Mouse (Mus musculus) neural tube, embryonic 10.5 days (tissue): ENCODE results near the gene Cdiptos.

Experiments used
- DNase-seq: peaks from one replicate; pipeline ENCODE4 v3.0.0-alpha.2; 2017; ENCODE audit warnings: low spot score; ENCODE audit errors: extremely low spot score

The Cdiptos gene

DNA sequence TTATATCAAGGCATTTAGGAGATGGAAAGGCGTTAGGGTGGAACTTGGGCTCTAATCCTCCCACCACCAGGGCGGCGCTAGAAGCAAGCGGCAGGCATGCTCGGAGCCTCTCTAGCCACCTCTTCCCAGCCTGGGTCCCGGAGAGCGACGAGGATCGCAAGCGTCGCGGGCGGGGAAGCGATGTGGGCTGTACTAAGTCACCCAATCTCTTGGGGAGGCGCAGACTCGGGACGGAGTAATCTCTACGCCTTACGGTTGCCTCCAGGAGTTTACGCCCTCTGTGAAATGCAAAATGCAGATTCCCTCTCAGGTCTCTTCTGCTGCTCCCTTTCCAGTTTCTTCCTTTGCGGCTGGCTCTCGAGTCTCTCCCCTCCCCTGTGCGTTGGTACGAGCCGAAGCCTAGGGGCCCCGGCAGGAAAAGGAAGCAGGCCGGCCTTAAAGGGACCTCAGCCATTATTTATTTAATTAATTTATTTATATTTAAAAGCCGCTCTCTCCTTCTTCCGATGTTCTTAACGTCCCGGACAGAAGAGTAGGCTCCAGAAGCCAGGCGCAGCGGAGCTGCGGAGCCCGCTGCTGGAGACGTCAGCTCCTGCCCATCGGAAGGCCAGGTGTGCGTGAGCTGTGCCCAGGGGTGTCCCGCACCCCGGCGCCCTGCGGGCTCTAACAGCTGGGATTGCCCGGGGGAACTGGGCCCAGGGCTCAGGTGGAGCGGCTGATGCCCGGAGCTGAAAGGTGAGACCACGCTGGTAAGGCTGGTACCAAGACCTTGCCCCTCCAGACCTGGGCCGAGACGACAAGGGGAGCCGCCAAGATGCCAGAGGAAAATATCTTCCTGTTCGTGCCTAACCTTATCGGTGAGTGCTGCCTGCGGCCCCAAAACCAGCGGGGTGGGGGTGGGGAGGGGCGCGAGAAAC is at the start of gene Cdiptos:
Gene Cdiptos, minus strand, starts transcription at position 149 of the 917 bp plus-strand sequence.
- DNase-seq, result peak; percentile 98

DNA sequence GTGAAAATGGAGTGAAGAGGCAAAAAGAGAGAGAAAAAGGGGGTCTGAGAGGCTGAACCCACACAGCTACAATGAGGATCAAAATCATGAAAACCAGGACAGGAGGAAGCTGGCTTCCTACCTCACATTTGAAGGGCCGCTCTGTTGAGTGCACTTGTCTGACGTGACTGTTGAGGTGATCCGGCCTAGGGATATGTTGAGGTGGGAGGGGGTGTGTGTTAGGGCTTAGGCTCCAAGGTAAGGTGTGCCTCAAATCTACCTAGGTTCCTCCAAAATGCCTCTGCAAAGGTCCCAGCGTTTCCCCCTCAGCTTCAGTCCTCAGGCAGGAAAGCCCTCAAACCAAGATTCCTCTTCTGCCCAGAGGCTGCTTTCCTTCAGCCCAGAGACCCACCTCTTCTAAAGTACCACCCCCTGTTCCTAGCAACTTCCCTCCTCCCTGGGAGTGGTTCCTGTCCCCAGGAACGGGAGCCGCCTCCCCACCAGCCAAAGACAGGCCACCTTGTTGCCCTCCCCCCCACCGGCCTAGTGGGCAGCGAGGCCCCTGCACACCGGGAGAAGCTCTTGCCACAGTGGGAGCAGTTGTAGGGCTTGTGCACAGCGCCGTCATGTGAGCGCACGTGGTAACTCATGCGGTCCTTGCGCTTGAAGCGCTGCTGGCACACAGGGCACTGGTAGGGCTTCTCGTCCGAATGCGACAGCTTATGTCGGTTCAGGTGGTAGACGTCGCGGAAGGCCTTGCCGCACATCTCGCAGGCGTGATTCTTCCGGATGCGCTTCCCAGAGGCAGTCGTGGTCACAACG is 49.1 kb upstream of the Cdiptos start:
- DNase-seq, result peak; percentile 78

DNA sequence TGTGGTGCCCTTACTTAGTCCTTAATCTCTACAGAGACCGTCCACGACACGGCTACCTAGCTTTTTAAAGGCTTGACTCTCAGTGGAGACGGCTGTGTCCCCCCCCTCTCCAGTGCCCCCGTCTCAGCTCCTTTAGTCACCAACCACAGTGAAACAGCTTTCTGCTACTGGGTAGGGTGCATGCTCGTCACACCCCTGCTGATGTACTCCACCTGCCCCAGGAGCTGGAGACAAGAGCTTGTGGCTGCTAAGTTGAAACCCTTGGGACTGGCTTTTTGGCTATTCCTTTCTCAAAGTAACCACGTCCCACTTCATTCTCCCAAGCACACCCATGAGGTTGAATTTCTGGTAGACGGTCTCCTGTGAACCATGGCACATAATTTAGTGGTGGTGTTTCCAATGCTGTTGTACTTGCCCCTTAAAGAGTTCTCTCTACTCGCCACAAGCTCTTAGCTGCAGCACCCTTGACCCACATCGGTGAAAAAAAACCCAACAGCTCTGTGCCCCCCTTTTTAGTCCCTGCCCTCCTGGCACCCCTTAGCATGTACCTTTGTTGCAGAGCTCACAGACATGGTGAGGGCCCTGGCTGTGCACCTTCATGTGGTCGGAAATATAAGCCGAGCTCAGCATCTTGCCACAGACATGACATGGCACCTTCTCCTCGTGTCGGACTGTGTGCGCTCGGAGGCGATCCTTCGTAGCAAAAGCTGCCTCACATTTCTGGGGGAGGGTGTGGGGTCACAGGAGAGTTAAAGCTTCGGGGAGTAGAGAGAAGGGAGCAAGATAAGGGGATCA is 48.2 kb upstream of the Cdiptos start:
- DNase-seq, result peak; percentile 21

GRCm38 (mm10) chr7:127023272-127023691 is 47.4 kb upstream of the Cdiptos start:
- peak; percentile 17 for DNase-seq

DNA sequence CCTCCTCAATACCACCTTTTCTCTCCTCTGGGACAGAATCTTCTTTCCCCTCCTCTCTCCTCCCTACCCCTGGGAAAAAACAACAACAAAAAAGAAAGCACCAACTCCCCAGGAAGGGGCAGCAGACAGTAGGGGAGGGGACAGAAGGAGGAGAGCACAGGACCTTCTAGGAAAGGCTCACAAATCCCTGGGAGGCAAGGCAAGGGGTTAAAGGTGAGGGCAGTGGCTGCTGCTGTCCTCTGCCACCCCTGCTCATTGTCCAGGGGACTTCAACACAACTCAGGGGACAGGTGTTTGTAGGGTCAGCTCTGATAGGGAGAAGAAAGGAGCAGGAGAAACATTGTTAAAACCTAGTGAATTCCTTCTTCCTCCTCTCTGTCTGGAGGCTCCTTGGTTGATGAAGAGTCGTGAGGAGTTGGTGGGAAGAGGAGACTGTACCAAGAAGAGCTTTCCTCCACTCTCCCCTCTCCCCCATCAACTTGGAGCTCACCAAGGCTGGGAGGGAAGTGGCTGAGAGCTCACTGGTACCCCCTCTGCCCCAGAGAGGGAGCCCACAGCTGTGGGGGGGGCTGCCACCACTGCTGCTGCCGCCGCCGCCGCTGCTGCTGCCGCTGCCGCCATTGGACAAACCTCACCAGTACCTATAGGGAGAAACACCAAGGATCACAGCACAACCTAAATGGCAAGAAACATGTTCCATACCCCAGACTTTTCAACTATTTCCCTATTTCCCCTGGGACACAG is 46.8 kb upstream of the Cdiptos start:
- no peak for DNase-seq

GRCm38 (mm10) chr7:127021563-127022527 is 45.9 kb upstream of the Cdiptos start:
- peak; percentile 43 for DNase-seq

GRCm38 (mm10) chr7:127020901-127021562 is 45.1 kb upstream of the Cdiptos start, which contains the start of the genes Gm42742 and Prrt2:
Gm42742 (minus strand) TSS chr7:127021097.
Prrt2 (minus strand) TSS chr7:127021211.
- peak; percentile 66 for DNase-seq

DNA sequence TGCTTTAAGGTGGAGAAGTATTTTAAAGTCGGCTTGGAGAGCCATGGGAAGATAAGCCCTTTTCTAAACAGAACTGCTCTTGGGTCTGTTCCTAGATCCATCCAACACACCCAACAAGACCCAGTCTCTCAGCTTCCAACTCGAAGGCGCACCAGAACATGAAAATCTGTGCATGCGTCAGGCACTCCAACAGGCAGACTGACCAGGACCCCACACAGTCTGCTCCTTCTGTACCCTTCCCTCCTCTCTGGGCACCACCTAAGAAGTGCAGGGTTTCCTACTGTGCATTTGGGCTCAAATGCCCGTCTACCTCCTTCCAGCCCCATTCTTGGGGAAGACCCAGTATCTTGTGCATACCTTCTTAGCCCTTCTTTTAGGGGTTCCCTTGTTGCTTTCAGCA is 44.6 kb upstream of the Cdiptos start:
- DNase-seq, result peak; percentile 14

GRCm38 (mm10) chr7:127020031-127020430 is 44.1 kb upstream of the Cdiptos start:
- DNase-seq, result no peak

DNA sequence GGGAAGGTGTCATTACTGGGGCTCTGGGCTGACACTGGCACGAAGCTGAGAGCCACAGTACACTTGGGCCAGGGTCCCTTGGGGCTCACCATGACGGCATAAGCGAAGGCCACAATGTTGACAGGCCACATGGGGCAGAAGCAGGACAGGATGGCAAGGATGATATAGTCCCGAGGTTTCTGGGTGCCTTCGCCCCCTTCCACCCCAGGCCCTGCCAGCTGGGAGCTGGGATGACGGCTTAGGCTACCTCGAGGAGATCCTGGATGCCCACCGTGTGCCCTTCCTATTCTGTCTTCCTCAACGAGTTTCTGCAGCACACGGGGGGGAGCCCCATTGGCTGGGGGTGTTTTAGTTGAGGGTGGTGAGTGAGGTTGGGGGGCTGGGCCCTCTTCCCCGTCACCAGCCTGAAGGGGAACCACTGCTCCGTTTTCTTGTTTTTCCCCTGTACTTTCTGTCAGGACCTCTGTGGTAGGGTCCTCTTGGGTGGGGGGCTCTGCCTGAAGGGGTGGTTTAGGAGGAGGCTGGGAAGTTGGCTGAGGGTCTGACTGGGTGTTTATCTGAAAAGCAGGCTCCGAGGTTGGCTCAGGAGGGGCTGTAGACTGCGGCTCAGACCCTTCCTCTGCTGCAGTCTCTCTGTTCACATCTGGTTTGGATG is 43.5 kb upstream of the Cdiptos start:
- DNase-seq, result no peak

DNA sequence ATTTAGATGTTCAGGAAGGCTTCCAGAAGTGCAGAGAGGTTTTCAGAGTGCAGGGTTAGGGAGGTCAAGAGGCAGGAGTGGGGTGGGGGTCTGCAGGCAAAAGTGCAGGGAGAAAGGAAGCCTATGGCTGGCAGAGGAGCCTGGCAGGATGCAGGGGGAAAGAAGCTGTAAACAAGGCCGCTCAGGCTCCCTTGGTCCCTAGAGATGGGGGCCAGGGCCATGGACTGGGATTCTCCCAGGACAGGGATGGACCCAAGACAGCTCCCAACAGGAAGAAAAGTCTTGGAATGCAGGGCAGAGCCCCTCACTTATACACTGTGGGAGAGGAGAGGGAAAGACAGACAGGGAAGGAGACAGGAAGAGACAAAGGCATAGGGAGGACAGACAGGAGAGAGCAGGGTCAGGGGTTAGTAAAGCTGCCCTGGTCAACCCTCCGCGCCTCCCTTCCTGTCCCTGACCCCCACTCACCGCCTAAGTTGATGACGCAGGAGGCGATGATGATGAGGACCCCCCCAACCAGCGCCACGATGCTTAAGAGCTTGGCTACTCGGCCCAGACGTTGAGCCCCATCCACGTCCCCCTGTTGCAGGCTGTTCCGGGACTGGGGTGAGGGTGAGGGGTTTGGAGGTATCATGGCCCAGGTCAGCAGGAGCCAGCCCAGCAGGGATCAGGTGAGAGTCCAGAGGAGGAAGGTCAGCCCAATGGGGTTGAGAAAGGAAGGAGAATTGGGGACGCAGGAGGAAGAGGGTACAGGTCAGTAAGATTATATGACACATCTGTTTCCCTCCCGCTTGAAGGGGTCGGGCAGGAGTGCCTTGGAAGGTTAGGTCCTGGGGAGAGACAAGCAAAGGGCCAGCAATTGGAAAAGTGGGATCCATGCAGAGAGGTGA is 42.8 kb upstream of the Cdiptos start:
- DNase-seq, result no peak

DNA sequence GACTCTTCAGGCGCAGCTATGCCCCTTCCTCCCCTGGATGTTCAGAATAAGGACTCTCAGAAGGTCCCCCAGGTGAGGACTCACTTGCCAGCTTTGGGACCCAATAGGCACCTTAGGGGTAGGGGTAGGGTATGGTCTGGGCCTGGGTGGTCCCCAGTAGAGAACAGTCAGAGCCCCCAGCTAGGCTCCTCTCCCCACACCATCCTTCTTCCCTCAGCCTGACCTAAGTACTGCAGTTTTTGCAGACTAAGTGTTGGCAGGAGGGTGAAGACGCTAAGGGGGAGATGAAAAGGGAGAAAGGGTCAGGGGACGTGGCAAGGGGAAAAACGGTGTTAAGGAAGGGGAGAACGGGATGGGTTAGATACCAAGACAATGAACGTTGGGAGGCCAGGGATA is 42.0 kb upstream of the Cdiptos start:
- DNase-seq, result peak; percentile 15

DNA sequence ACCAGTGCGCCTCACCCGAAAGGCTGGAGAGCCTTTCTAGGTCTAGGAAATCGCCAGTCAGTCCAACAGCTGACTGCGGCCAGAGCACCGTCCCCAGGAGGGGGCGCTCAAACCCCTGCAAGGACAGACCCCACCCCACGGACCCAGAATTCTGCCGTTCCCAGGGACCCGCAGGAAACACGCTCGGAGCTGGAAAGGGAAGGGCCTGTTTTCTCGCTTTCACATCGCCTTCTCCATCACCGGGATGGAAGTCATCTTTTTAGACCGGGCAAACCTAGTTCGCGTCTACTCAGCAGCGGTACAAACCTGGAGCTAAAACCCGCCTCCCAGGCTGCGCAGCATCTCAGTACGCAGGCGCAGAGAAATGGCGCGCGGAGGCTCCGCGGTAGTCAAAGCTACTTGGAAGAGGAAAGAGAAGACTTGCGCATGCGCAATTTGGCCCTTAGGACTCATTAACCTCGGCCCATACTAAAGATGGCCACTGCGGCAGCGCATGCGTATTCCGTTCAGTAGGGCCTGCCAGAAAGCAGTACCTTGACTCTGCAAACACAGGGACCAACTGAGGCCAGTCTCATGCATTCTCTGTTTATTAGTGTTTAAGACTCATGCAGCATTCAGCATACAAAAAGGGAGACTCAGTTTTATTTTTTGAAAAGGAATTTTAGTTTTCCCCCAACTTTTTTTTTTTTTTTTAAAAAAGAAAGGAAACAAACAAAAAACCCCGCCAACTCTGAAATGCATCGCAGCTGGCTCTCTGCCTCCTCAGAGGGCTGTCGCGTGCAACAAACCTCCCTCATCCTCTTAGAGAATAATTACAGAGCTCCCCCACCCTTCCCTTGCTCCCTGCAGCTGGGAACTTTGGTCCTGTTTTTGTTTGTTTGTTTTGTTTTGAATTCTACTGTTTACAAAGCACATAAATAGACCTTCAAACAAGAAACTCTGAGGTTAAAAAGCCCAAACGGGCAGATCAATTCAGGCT is 41.4 kb upstream of the Cdiptos start, which contains the start of gene Pagr1a:
Gene Pagr1a, minus strand, starts transcription at position 382 of the 979 bp plus-strand sequence.
- DNase-seq, result peak; percentile 98

DNA sequence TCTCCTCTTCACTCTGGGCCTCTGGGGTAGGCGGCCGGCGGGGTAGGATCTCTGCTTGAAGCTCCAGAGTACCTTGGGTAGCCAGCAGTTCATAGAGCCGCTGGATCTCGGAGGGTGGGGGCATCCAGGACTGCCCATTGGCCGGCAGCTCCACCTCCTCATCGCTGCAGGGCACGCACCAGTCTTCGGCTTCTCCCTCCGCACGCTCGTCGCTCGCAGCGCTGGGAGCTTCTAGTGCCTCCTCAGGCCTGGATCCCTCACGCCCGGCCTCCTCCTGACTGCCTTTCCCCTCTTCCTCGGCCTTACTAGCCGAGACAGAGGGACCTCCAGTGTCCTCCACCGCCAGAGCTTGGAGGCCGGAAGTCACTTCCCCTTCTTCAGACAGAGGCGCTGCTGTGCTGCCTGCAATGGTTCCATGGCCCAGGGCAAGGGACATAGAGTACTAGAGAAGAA is 40.6 kb upstream of the Cdiptos start:
- DNase-seq, result no peak

DNA sequence TGATC is 40.4 kb upstream of the Cdiptos start, which contains the start of gene Pagr1b:
Gene Pagr1b, minus strand, starts transcription at position 4 of the 5 bp plus-strand sequence.
- no peak for DNase-seq

DNA sequence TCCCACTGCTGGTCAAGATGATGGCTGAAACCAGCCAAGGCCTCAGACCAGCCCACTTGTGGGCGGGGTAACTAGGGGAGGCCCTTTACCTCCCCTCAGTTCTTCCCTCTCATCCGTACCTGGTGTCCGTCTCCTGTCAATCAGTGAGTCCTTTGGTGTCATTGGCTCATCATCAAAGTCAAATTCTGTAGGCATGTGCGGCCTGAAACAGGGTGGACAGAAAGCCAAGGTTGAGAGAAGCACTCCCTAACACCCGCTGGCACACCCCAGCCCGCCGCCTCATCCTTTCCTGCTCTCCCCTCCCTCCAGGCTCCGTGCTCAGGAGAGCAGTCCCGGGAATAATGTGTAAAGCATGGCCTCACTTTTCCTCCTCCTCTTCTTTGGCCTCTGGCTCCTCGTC is 40.2 kb upstream of the Cdiptos start:
- DNase-seq, result peak; percentile 51

DNA sequence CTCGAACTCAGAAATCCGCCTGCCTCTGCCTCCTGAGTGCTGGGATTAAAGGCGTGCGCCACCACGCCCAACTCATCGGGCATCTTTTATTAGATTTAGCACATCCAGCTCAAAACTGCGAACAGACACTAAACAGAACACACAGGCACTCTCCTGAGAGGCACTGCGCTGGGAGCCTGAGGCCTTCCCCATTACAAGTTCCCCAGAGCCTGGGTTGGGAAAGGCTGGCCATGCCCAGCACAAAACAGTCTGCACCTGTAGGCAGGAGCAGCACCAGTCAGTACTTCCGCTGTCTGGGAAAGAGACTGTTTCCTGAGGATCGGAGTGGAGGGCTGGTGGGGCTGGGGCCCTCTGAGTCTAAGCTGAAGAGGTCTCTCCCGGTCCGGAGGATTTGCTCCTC is 39.1 kb upstream of the Cdiptos start:
- DNase-seq, result no peak
